Mouse (Mus musculus) embryonic fibroblast, embryonic 13.5 days (primary cell): ENCODE results near the gene Trarg1. TPM values are rescaled to one million over a fixed set of nuclear protein-coding genes. Genes with fewer than 3 reads are reported as not detected.

Experiments used
- H3K27ac ChIP-seq: 2 replicates; pipeline ENCODE4 v1.5.1; 2012; ENCODE audit warnings: low read length, control low read depth, inconsistent platforms; ENCODE audit not compliant: insufficient read depth
- H3K4me1 ChIP-seq: 2 replicates; pipeline ENCODE4 v1.6.1; 2011; ENCODE audit warnings: low read length; ENCODE audit not compliant: control insufficient read depth, insufficient read depth
- H3K4me3 ChIP-seq: 2 replicates; pipeline ENCODE4 v1.5.1; 2011; ENCODE audit warnings: mild to moderate bottlenecking, control low read depth, low read length; ENCODE audit not compliant: insufficient read depth
- CTCF ChIP-seq: IDR thresholded peaks from 2 replicates; pipeline ENCODE4 v1.5.1; 2011; ENCODE audit warnings: mild to moderate bottlenecking, control low read depth, low read length, moderate library complexity, borderline replicate concordance; ENCODE audit not compliant: insufficient read depth
- POLR2A ChIP-seq: IDR thresholded peaks from 2 replicates; pipeline ENCODE4 v1.6.1; 2011; ENCODE audit warnings: low read depth, mild to moderate bottlenecking, control low read depth, low read length, moderate library complexity
- polyA plus RNA-seq: library from polyadenylated mRNA; stranded (reverse); fragments of >200 nt; gene quantifications from 2 replicates; pipeline ENCODE4 v1.2.4, GENCODE M21; 2011; ENCODE audit warnings: low read depth; ENCODE audit not compliant: missing spikeins, insufficient read length

Trarg1 gene
- polyA plus RNA-seq, 1 experiment, result not detected

DNA sequence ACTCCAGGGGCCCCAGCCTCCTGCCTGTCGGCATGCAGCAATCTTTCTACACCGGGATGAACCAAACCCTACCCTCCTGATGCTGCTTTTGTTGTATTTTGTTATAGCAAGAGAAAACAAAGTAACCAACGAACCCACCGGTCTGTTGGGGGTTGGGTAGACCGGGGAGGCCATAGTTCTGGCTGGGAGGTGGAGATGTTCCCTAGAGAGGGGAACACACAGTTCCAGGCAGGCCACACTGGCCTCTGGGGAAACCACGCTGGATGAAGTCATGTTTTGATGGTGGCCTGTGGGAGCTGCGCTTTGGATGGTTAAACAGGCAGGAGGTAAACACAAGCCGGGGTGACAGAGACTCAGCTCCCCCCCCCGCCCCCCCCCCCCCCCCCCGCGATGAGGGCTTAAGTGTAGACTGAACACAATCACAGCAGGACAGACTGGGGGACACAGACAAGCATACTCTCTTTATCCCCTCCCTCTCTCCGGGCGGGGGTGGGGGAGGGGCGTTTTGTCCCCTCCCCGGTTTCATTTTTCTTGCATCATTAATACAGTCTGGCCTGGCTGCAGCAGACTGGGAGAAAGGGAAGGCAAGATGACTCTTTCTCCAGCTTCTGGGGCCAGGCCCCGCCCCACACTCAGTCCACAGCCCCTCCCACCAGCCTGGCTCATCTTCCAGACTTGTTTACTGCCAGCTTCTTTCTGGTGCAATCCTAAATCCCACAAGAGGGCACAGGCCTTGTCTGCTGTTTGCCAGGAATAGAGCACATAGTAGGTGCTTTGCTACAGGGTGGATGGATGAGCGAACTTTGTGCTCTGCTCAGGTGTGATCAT lies 30.2 kb downstream of the Trarg1 start:
- TF ChIP-seq POLR2A (no peak), CTCF (no peak)
- H3K4me3 ChIP-seq, result no peak overlapping the region
- H3K4me1 ChIP-seq, result no peaks in the 10 kb centered on the region
- no peak overlapping the region for H3K27ac ChIP-seq

DNA sequence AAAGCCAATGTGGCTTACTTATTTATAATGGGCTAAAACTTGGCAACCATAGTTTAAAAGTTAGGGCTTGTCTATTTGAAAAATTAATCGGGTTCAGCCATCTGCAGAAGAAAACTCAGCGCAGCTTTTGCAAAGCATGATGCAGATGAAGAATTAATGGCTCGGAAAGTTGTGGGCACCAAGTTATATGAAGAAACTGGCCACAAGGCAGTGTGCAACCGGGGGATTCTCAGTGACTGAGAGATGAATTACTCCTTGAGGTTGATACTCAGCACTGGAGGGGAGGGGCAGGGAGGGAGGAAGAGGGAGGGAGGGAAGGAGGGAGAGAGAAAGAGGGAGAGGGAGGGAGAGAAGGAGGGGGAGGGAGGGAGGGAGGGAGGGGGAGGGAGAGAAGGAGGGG lies 37.4 kb downstream of the Trarg1 start:
- no peaks in the 10 kb centered on the region for H3K4me1 ChIP-seq

DNA sequence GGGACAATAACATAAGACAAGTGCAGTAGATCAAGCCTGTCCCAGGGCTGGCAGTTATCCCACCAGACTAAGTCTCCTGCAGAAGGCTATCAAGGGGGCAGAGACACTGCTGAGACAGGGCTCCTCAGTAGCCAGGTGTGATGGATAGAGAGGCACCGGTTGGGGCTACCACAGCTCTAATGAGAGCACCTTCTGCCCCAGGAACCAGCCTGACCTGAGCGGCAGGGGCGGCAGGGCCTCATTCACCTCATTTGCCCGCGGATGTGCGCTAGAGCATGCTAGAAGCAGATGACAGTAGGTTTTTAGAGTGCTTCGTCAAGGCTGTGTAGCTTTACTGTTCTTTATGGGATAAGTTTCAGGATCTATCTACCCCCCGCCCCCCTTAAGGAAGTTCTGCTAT lies 44.3 kb downstream of the Trarg1 start:
- Histone ChIP-seq H3K4me1 (no peaks in the 10 kb centered on the region), H3K27ac (no peak overlapping the region), H3K4me3 (no peak overlapping the region)
- TF ChIP-seq POLR2A (no peak), CTCF (no peak)

More for the DNA sequence above, 37.4 kb downstream of the Trarg1 start:
- H3K27ac ChIP-seq, result no peak overlapping the region
- no peak overlapping the region for H3K4me3 ChIP-seq
- TF ChIP-seq CTCF (no peak), POLR2A (no peak)

- no peak overlapping the region for H3K27ac ChIP-seq
- no peaks in the 10 kb centered on the region for H3K4me1 ChIP-seq
- no peak overlapping the region for H3K4me3 ChIP-seq
- TF ChIP-seq POLR2A (no peak), CTCF (no peak)
Measured at GRCm38 (mm10) chr11:76728093-76728492, 48.5 kb downstream of the Trarg1 start.

- TF ChIP-seq POLR2A, result no peak
- no peak for TF ChIP-seq CTCF
- Histone ChIP-seq H3K27ac (no peak overlapping the region), H3K4me3 (no peak overlapping the region)
Measured at GRCm38 (mm10) chr11:76730650-76731049, 51.0 kb downstream of the Trarg1 start.

GRCm38 (mm10) chr11:76734560-76734959 lies 55.0 kb downstream of the Trarg1 start:
- H3K27ac ChIP-seq, result no peak overlapping the region
- peaks cover 3% of the 10 kb centered on the region; the same call in 1 of the 2 replicates for H3K4me1 ChIP-seq
- no peak for TF ChIP-seq CTCF
- TF ChIP-seq POLR2A, result no peak
- H3K4me3 ChIP-seq, result no peak overlapping the region

More at GRCm38 (mm10) chr11:76730650-76731049, 51.0 kb downstream of the Trarg1 start:
- H3K4me1 ChIP-seq, result peaks cover 3% of the 10 kb centered on the region; the same call in 1 of the 2 replicates

- H3K4me3 ChIP-seq, result no peak overlapping the region
- no peak overlapping the region for H3K27ac ChIP-seq
- TF ChIP-seq POLR2A, result no peak
- TF ChIP-seq CTCF, result no peak
- peaks cover 3% of the 10 kb centered on the region; the same call in 1 of the 2 replicates for H3K4me1 ChIP-seq
Measured at GRCm38 (mm10) chr11:76735753-76736324, 56.2 kb downstream of the Trarg1 start.

DNA sequence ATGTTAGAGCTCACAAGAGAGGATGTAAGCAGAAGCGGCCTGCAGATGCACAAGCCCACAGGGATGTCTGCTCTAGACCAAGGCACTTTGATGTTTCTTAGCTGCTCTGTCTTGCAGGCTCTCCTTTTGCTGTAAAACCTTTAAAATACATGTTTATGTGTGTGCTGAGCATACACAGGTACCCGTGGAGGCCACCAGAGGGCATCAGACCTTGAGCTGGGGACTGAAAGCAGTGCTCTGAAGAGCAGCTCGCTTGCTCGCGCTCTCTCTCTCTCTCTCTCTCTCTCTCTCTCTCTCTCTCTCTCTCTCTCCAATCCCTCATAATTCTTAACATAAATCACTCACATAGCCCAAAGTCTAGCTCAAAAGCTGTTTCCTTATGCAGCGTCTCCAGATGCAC lies 59.5 kb downstream of the Trarg1 start:
- TF ChIP-seq POLR2A (no peak), CTCF (peak; percentile 64; the same call in 1 of the 2 replicates)
- no peak overlapping the region for H3K27ac ChIP-seq
- H3K4me3 ChIP-seq, result no peak overlapping the region
- peaks cover 3% of the 10 kb centered on the region; the same call in 1 of the 2 replicates for H3K4me1 ChIP-seq

- H3K27ac ChIP-seq, result no peak overlapping the region
- TF ChIP-seq CTCF (no peak), POLR2A (no peak)
- no peak overlapping the region for H3K4me3 ChIP-seq
- no peaks in the 10 kb centered on the region for H3K4me1 ChIP-seq
Measured at GRCm38 (mm10) chr11:76742511-76742910, 62.9 kb downstream of the Trarg1 start.

DNA sequence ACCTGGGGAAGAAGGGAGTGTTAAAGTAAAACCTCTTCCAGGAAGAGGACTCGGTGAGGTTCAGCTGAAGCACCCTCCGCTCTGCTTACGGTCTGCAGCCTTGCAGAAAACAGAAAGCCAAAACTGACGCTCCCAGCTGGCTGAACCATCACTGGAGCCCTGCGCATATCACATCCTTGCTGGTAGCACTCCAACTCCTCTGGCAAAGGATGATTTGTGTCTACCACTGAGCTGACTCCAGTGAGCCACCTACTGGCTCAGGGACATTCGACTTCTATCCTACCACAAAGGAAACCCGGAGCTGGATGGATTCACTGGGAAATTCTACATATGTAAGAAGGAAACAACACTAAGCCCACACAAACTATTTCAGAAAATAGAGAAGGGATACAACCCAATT lies 64.9 kb downstream of the Trarg1 start:
- no peak overlapping the region for H3K27ac ChIP-seq
- H3K4me3 ChIP-seq, result no peak overlapping the region
- H3K4me1 ChIP-seq, result no peaks in the 10 kb centered on the region
- TF ChIP-seq POLR2A (no peak), CTCF (peak; percentile 46; the same call in 1 of the 2 replicates)

- Histone ChIP-seq H3K27ac (no peak overlapping the region), H3K4me1 (no peaks in the 10 kb centered on the region), H3K4me3 (no peak overlapping the region)
- no peak for TF ChIP-seq CTCF
- TF ChIP-seq POLR2A, result no peak
Measured at GRCm38 (mm10) chr11:76745921-76746320, 66.3 kb downstream of the Trarg1 start.

Other genes starting within 250 kb of the Trarg1 start
- 23.1 and 23.7 TPM in 2 replicates for gene Abr, start 57.5 kb upstream of the Trarg1 start, polyA plus RNA-seq
- gene Bhlha9, start 7.3 kb upstream of the Trarg1 start, polyA plus RNA-seq, result not detected in 2 replicates
- gene Gosr1, start 83.8 kb downstream of the Trarg1 start, polyA plus RNA-seq, result 34.0 and 38.3 TPM in 2 replicates
- gene Cpd, start 167.2 kb downstream of the Trarg1 start, polyA plus RNA-seq, result 55.1 and 57.7 TPM in 2 replicates
- gene Tmigd1, start 222.4 kb downstream of the Trarg1 start, polyA plus RNA-seq, result not detected in 2 replicates
- gene Blmh, start 245.0 kb downstream of the Trarg1 start, polyA plus RNA-seq, result 67.2 and 97.3 TPM in 2 replicates